Mouse (Mus musculus): Measurements from ENCODE around the gene Tubd1. TPM values are rescaled to one million over a fixed set of nuclear protein-coding genes. Genes with fewer than 3 reads are reported as not detected.
A peak's percentile ranks its signal among the peaks of the same experiment; 100 is the strongest.

The Tubd1 gene
- polyA plus RNA-seq, 1 experiment = 6.1 TPM

- TF ChIP-seq MAX (IDR thresholded peaks at IDR 0.05) (no peak), CEBPB (IDR thresholded peaks at IDR 0.05; ENCODE audit: low read depth) (no peak), FOSL1 (IDR thresholded peaks at IDR 0.05; ENCODE audit: insufficient read depth, low read length, poor library complexity, severe bottlenecking) (no peak), USF1 (IDR thresholded peaks at IDR 0.05; ENCODE audit: low read depth) (no peak), MYOD1 (IDR thresholded peaks at IDR 0.05; ENCODE audit: control insufficient read depth, insufficient read length, low read depth) (no peak), MYOG (IDR thresholded peaks at IDR 0.05; ENCODE audit: control insufficient read depth, extremely low read depth, insufficient read length) (no peak), CTCF (IDR thresholded peaks at IDR 0.05; ENCODE audit: control insufficient read depth, insufficient read depth, insufficient read length) (no peak)
- Histone ChIP-seq H3ac (ENCODE audit: control insufficient read depth, insufficient read length, low read depth) (no peak overlapping the region), H3K79me2 (ENCODE audit: control insufficient read depth, insufficient read depth) (no peaks in the 10 kb centered on the region), H3K79me3 (ENCODE audit: low read depth) (no peaks in the 10 kb centered on the region), H3K4me3 (ENCODE audit: insufficient read depth, poor library complexity, severe bottlenecking) (no peak overlapping the region), H3K27me3 (ENCODE audit: control insufficient read depth, insufficient read depth, insufficient read length) (no peaks in the 10 kb centered on the region), H3K36me3 (ENCODE audit: control insufficient read depth, insufficient read depth) (peaks cover 89% of the 10 kb centered on the region)
Measured at GRCm38 (mm10) chr11:86507334-86507733, 37.5 kb upstream of the Tubd1 start.

GRCm38 (mm10) chr11:86507991-86508390 lies 36.8 kb upstream of the Tubd1 start:
- Histone ChIP-seq H3K4me3 (ENCODE audit: insufficient read depth, poor library complexity, severe bottlenecking) (no peak overlapping the region), H3K36me3 (ENCODE audit: control insufficient read depth, insufficient read depth) (peaks cover 89% of the 10 kb centered on the region), H3K79me3 (ENCODE audit: low read depth) (no peaks in the 10 kb centered on the region), H3ac (ENCODE audit: control insufficient read depth, insufficient read length, low read depth) (no peak overlapping the region), H3K27me3 (ENCODE audit: control insufficient read depth, insufficient read depth, insufficient read length) (no peaks in the 10 kb centered on the region), H3K79me2 (ENCODE audit: control insufficient read depth, insufficient read depth) (no peaks in the 10 kb centered on the region)
- no peak for TF ChIP-seq USF1 (IDR thresholded peaks at IDR 0.05; ENCODE audit: low read depth)
- peak; percentile 6 for TF ChIP-seq FOSL1 (IDR thresholded peaks at IDR 0.05; ENCODE audit: insufficient read depth, low read length, poor library complexity, severe bottlenecking)

GRCm38 (mm10) chr11:86516620-86517019 lies 28.2 kb upstream of the Tubd1 start:
- Histone ChIP-seq H3K4me3 (ENCODE audit: insufficient read depth, poor library complexity, severe bottlenecking) (no peak overlapping the region), H3K79me3 (ENCODE audit: low read depth) (no peaks in the 10 kb centered on the region), H3K36me3 (ENCODE audit: control insufficient read depth, insufficient read depth) (peaks cover 98% of the 10 kb centered on the region), H3K27me3 (ENCODE audit: control insufficient read depth, insufficient read depth, insufficient read length) (no peaks in the 10 kb centered on the region), H3ac (ENCODE audit: control insufficient read depth, insufficient read length, low read depth) (no peak overlapping the region), H3K79me2 (ENCODE audit: control insufficient read depth, insufficient read depth) (no peaks in the 10 kb centered on the region)
- TF ChIP-seq CTCF (IDR thresholded peaks at IDR 0.05; ENCODE audit: control insufficient read depth, insufficient read depth, insufficient read length) (no peak), MYOD1 (IDR thresholded peaks at IDR 0.05; ENCODE audit: control insufficient read depth, insufficient read length, low read depth) (no peak), USF1 (IDR thresholded peaks at IDR 0.05; ENCODE audit: low read depth) (no peak), MYOG (IDR thresholded peaks at IDR 0.05; ENCODE audit: control insufficient read depth, extremely low read depth, insufficient read length) (no peak), CEBPB (IDR thresholded peaks at IDR 0.05; ENCODE audit: low read depth) (no peak), MAX (IDR thresholded peaks at IDR 0.05) (no peak), FOSL1 (IDR thresholded peaks at IDR 0.05; ENCODE audit: insufficient read depth, low read length, poor library complexity, severe bottlenecking) (no peak)

- TF ChIP-seq USF1 (IDR thresholded peaks at IDR 0.05; ENCODE audit: low read depth) = peak; percentile 56
- TF ChIP-seq MAX (IDR thresholded peaks at IDR 0.05) = no peak
- Histone ChIP-seq H3K4me3 (ENCODE audit: insufficient read depth, poor library complexity, severe bottlenecking) (no peak overlapping the region), H3K27me3 (ENCODE audit: control insufficient read depth, insufficient read depth, insufficient read length) (no peaks in the 10 kb centered on the region), H3ac (ENCODE audit: control insufficient read depth, insufficient read length, low read depth) (no peak overlapping the region), H3K79me3 (ENCODE audit: low read depth) (no peaks in the 10 kb centered on the region), H3K79me2 (ENCODE audit: control insufficient read depth, insufficient read depth) (no peaks in the 10 kb centered on the region), H3K36me3 (ENCODE audit: control insufficient read depth, insufficient read depth) (peaks cover 97% of the 10 kb centered on the region)
Measured at GRCm38 (mm10) chr11:86517229-86517628, 27.6 kb upstream of the Tubd1 start.

- Histone ChIP-seq H3K27me3 (ENCODE audit: control insufficient read depth, insufficient read depth, insufficient read length) (no peaks in the 10 kb centered on the region), H3K36me3 (ENCODE audit: control insufficient read depth, insufficient read depth) (peaks cover 94% of the 10 kb centered on the region), H3K4me3 (ENCODE audit: insufficient read depth, poor library complexity, severe bottlenecking) (no peak overlapping the region), H3K79me2 (ENCODE audit: control insufficient read depth, insufficient read depth) (no peaks in the 10 kb centered on the region), H3K79me3 (ENCODE audit: low read depth) (no peaks in the 10 kb centered on the region), H3ac (ENCODE audit: control insufficient read depth, insufficient read length, low read depth) (no peak overlapping the region)
- TF ChIP-seq MAX (IDR thresholded peaks at IDR 0.05) = no peak
- TF ChIP-seq MYOD1 (IDR thresholded peaks at IDR 0.05; ENCODE audit: control insufficient read depth, insufficient read length, low read depth) = no peak
- no peak for TF ChIP-seq FOSL1 (IDR thresholded peaks at IDR 0.05; ENCODE audit: insufficient read depth, low read length, poor library complexity, severe bottlenecking)
- TF ChIP-seq CEBPB (IDR thresholded peaks at IDR 0.05; ENCODE audit: low read depth) = no peak
- TF ChIP-seq CTCF (IDR thresholded peaks at IDR 0.05; ENCODE audit: control insufficient read depth, insufficient read depth, insufficient read length) = no peak
- no peak for TF ChIP-seq USF1 (IDR thresholded peaks at IDR 0.05; ENCODE audit: low read depth)
- no peak for TF ChIP-seq MYOG (IDR thresholded peaks at IDR 0.05; ENCODE audit: control insufficient read depth, extremely low read depth, insufficient read length)
Measured at GRCm38 (mm10) chr11:86519751-86520150, 25.0 kb upstream of the Tubd1 start.

- H3K36me3 ChIP-seq (ENCODE audit: control insufficient read depth, insufficient read depth) = peaks cover 83% of the 10 kb centered on the region
- H3ac ChIP-seq (ENCODE audit: control insufficient read depth, insufficient read length, low read depth) = no peak overlapping the region
- H3K4me3 ChIP-seq (ENCODE audit: insufficient read depth, poor library complexity, severe bottlenecking) = no peak overlapping the region
- peaks cover 44% of the 10 kb centered on the region for H3K79me2 ChIP-seq (ENCODE audit: control insufficient read depth, insufficient read depth)
- H3K27me3 ChIP-seq (ENCODE audit: control insufficient read depth, insufficient read depth, insufficient read length) = no peaks in the 10 kb centered on the region
- peaks cover 14% of the 10 kb centered on the region for H3K79me3 ChIP-seq (ENCODE audit: low read depth)
- TF ChIP-seq FOSL1 (IDR thresholded peaks at IDR 0.05; ENCODE audit: insufficient read depth, low read length, poor library complexity, severe bottlenecking) (no peak), CEBPB (IDR thresholded peaks at IDR 0.05; ENCODE audit: low read depth) (no peak), MAX (IDR thresholded peaks at IDR 0.05) (no peak), MYOG (IDR thresholded peaks at IDR 0.05; ENCODE audit: control insufficient read depth, extremely low read depth, insufficient read length) (no peak), CTCF (IDR thresholded peaks at IDR 0.05; ENCODE audit: control insufficient read depth, insufficient read depth, insufficient read length) (no peak), MYOD1 (IDR thresholded peaks at IDR 0.05; ENCODE audit: control insufficient read depth, insufficient read length, low read depth) (no peak), USF1 (IDR thresholded peaks at IDR 0.05; ENCODE audit: low read depth) (no peak)
Measured at GRCm38 (mm10) chr11:86527528-86527927, 17.3 kb upstream of the Tubd1 start.
